Mouse (Mus musculus) lung, embryonic 14.5 days (tissue): Measurements from ENCODE around the gene Zmynd10. TPM values are rescaled to one million over a fixed set of nuclear protein-coding genes. Genes with fewer than 3 reads are reported as not detected.

ENCODE experiments used
- ATAC-seq: fragments of 200-750 bp; cut with Nextera tagmentation; 2 replicates; pipeline ENCODE4 v1.8.0; 2017; ENCODE audit warnings: mild to moderate bottlenecking, moderate TSS enrichment, moderate library complexity; ENCODE audit not compliant: insufficient read depth
- DNase-seq: peaks from one replicate; pipeline ENCODE4 v3.0.0-alpha.2; 2015
- H3K27ac ChIP-seq: fragments of 300-500 bp; sonication (generic); 2 replicates; pipeline ENCODE4 v1.5.1; 2014; ENCODE audit warnings: low read depth, mild to moderate bottlenecking, moderate library complexity
- H3K27me3 ChIP-seq: fragments of 300-500 bp; sonication (generic); 2 replicates; pipeline ENCODE4 v1.6.1; 2014; ENCODE audit warnings: low read length, control low read depth; ENCODE audit not compliant: insufficient read depth
- H3K36me3 ChIP-seq: fragments of 300-500 bp; sonication (generic); 2 replicates; pipeline ENCODE4 v1.6.1; 2014; ENCODE audit warnings: control low read depth; ENCODE audit not compliant: insufficient read depth
- H3K4me1 ChIP-seq: fragments of 300-500 bp; sonication (generic); 2 replicates; pipeline ENCODE4 v1.6.1; 2014; ENCODE audit warnings: antibody characterized with exemption, control low read depth; ENCODE audit not compliant: insufficient read depth
- H3K4me2 ChIP-seq: fragments of 300-500 bp; sonication (generic); 2 replicates; pipeline ENCODE4 v1.6.1; 2014; ENCODE audit warnings: mild to moderate bottlenecking
- H3K4me3 ChIP-seq: fragments of 300-500 bp; sonication (generic); 2 replicates; pipeline ENCODE4 v1.5.1; 2014; ENCODE audit warnings: low read depth, low read length
- H3K9ac ChIP-seq: fragments of 300-500 bp; sonication (generic); 2 replicates; pipeline ENCODE4 v1.6.1; 2014
- H3K9me3 ChIP-seq: fragments of 300-500 bp; sonication (generic); 2 replicates; pipeline ENCODE4 v1.6.1; 2016; ENCODE audit warnings: low read depth, low read length, control low read depth
- CTCF ChIP-seq: IDR thresholded peaks from 2 replicates; pipeline ENCODE4 v1.5.1; 2016; ENCODE audit warnings: antibody characterized with exemption, low read depth
- WGBS: fragments of 180-500 bp; shearing (Covaris S2); extraction: QIAGEN DNeasy Blood & Tissue Kit; methylation state at CpG from one replicate; pipeline ENCODE4 v1.1.7; 2014; 5-methylcytosine and 5-hydroxymethylcytosine counted together
- polyA plus RNA-seq: library from polyadenylated mRNA; unstranded; fragments of >200 nt; fragmentation: Nextera tagmentation; extraction: Ambion mirVana; gene quantifications from 2 replicates; pipeline ENCODE4 v1.2.1, GENCODE M21; 2014

Gene Zmynd10
- 1.1 and 1.2 TPM in 2 replicates for polyA plus RNA-seq

GRCm38 (mm10) chr9:107547026-107547425, at the start of gene Zmynd10:
TSS of gene Zmynd10 (plus strand) at chr9:107547298.
- TF ChIP-seq CTCF = no peak
- Histone ChIP-seq H3K27ac (no peak within 1 kb of the TSS), H3K36me3 (peaks cover 23% of the 10 kb centered on the region), H3K4me2 (peak within 1 kb of the TSS; percentile 53), H3K4me1 (peaks cover 18% of the 10 kb centered on the region), H3K9me3 (no peaks in the 10 kb centered on the region), H3K27me3 (no peaks in the 10 kb centered on the region), H3K4me3 (peak within 1 kb of the TSS; percentile 16), H3K9ac (0 out of 2 replicates have a peak within 1 kb of the TSS, but pooled peaks have one; percentile 28)
- WGBS = 2% methylated on average over 20 of the region's 20 CpGs
- ATAC-seq = peak; percentile 64
- peak; percentile 98 for DNase-seq

GRCm38 (mm10) chr9:107500708-107501286, 46.3 kb upstream of the Zmynd10 start:
- no peak overlapping the region for H3K4me2 ChIP-seq
- TF ChIP-seq CTCF = no peak
- H3K9me3 ChIP-seq = no peaks in the 10 kb centered on the region
- H3K36me3 ChIP-seq = no peaks in the 10 kb centered on the region
- H3K9ac ChIP-seq = no peak overlapping the region
- H3K4me3 ChIP-seq = no peak overlapping the region
- no peak overlapping the region for H3K27ac ChIP-seq
- 0 out of 2 replicates have a peak, but pooled peaks cover 3% of the 10 kb centered on the region for H3K4me1 ChIP-seq
- no peaks in the 10 kb centered on the region; the same call in 1 of the 2 replicates for H3K27me3 ChIP-seq
- WGBS = 75% methylated on average over 3 of the region's 3 CpGs
- no peak for DNase-seq
- ATAC-seq = no peak

- Histone ChIP-seq H3K4me2 (no peak overlapping the region), H3K9ac (no peak overlapping the region), H3K9me3 (no peaks in the 10 kb centered on the region), H3K27me3 (no peaks in the 10 kb centered on the region; the same call in 1 of the 2 replicates), H3K36me3 (no peaks in the 10 kb centered on the region), H3K4me1 (0 out of 2 replicates have a peak, but pooled peaks cover 3% of the 10 kb centered on the region), H3K27ac (no peak overlapping the region), H3K4me3 (no peak overlapping the region)
- no peak for DNase-seq
- no peak for TF ChIP-seq CTCF
- 81% methylated on average over 12 of the region's 12 CpGs for WGBS
- no peak for ATAC-seq
Measured at GRCm38 (mm10) chr9:107502131-107502846, 44.8 kb upstream of the Zmynd10 start.

- no peak for TF ChIP-seq CTCF
Measured at GRCm38 (mm10) chr9:107504662-107505537, 42.2 kb upstream of the Zmynd10 start.

GRCm38 (mm10) chr9:107508266-107508665, 38.8 kb upstream of the Zmynd10 start:
- H3K4me2 ChIP-seq = no peak overlapping the region
- no peak for ATAC-seq
- H3K36me3 ChIP-seq = no peaks in the 10 kb centered on the region
- no peak for DNase-seq
- no peak overlapping the region for H3K27ac ChIP-seq
- H3K9ac ChIP-seq = no peak overlapping the region
- WGBS = 59% methylated on average over 10 of the region's 10 CpGs
- TF ChIP-seq CTCF = no peak
- no peaks in the 10 kb centered on the region for H3K9me3 ChIP-seq
- no peaks in the 10 kb centered on the region; the same call in 1 of the 2 replicates for H3K27me3 ChIP-seq
- 0 out of 2 replicates have a peak, but pooled peaks cover 3% of the 10 kb centered on the region for H3K4me1 ChIP-seq
- H3K4me3 ChIP-seq = no peak overlapping the region

More at GRCm38 (mm10) chr9:107504662-107505537, 42.2 kb upstream of the Zmynd10 start:
- ATAC-seq = no peak
- no peak overlapping the region for H3K4me2 ChIP-seq
- no peak overlapping the region for H3K9ac ChIP-seq
- H3K27ac ChIP-seq = no peak overlapping the region
- peak; percentile 18 for DNase-seq
- H3K4me3 ChIP-seq = no peak overlapping the region
- H3K27me3 ChIP-seq = no peaks in the 10 kb centered on the region; the same call in 1 of the 2 replicates
- WGBS = 62% methylated on average over 19 of the region's 19 CpGs
- 0 out of 2 replicates have a peak, but pooled peaks cover 3% of the 10 kb centered on the region for H3K4me1 ChIP-seq
- H3K36me3 ChIP-seq = no peaks in the 10 kb centered on the region
- H3K9me3 ChIP-seq = no peaks in the 10 kb centered on the region

GRCm38 (mm10) chr9:107510384-107511100, 36.6 kb upstream of the Zmynd10 start:
- Histone ChIP-seq H3K27me3 (no peaks in the 10 kb centered on the region), H3K4me2 (no peak overlapping the region), H3K4me3 (no peak overlapping the region), H3K9ac (no peak overlapping the region), H3K36me3 (no peaks in the 10 kb centered on the region), H3K27ac (no peak overlapping the region), H3K4me1 (no peaks in the 10 kb centered on the region), H3K9me3 (no peaks in the 10 kb centered on the region)
- TF ChIP-seq CTCF = 0 out of 2 replicates have a peak, but pooled peaks have one; percentile 3
- WGBS = 75% methylated on average over 14 of the region's 14 CpGs
- ATAC-seq (no peak), DNase-seq (no peak)
